Mouse (Mus musculus): ENCODE data around the gene 2310030G06Rik. TPM values are rescaled to one million over a fixed set of nuclear protein-coding genes. Genes with fewer than 3 reads are reported as not detected.

Gene 2310030G06Rik
- total RNA-seq, 1 experiment: 2.2 TPM

DNA sequence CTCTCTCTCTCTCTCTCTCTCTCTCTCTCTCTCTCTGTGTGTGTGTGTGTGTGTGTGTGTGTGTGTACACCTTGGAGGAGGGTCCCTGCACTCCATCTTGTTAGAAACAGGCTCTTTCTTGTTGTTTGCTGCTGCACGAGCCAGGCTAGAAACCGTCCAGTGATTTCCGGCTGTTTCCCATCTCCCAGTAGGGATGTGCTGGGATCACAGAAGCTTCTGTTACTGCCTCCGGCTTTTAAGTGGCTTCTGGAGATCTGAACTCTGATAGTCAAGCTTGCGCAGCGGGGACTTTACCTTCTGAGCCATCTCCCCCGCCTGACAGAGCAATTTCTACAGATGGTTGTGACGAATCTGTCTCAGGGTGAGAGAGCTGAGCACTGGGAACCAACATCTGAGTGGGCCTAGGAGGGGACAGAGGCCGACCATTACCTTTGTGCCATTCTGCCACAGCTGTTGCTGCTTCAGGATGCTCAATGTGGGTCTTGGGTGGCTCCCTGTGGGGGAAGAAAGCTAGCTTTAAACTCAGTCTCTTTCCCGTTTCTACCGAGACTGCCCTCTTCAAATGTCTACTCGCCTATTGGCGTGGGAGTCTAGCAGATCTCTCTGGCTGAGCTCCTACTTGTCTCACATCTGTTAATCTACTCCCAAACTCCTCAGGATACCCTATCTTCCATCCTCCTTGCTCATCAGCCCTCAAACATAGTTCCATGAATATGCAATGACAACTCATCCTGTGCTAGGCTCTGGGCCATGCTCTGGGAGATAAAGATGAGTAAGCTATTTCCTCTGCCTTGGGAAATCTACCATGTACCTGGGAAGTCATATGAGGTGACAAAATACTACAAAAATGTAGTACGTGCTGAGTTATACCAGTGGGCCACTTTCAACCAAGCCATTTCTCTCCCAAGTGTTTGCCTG lies 5.2 kb downstream of the 2310030G06Rik start:
- TF ChIP-seq CHD2 (IDR thresholded peaks at IDR 0.05; ENCODE audit: low read depth, low read length): no peak
- no peak for TF ChIP-seq MAFK (IDR thresholded peaks at IDR 0.05; ENCODE audit: insufficient read depth, low read depth, low read length)
- TF ChIP-seq ZC3H11A (IDR thresholded peaks at IDR 0.05; ENCODE audit: borderline replicate concordance, low read depth, low read length): no peak
- no peak for TF ChIP-seq ZNF384 (IDR thresholded peaks at IDR 0.05; ENCODE audit: low read depth, low read length)
- no peak for TF ChIP-seq HCFC1 (IDR thresholded peaks at IDR 0.05; ENCODE audit: borderline replicate concordance, insufficient read depth, low read length)
- H3K27ac ChIP-seq (ENCODE audit: insufficient read depth, low read depth, low read length, poor library complexity, severe bottlenecking): no peak overlapping the region
- in situ Hi-C loops (cut with MboI; ENCODE audit: low sequenced_read_pairs in 2 of 2, unreplicated experiment in 2 of 2): no loop called here

GRCm38 (mm10) chr9:50738914-50739870 lies 7.1 kb downstream of the 2310030G06Rik start, which contains the start of gene Dixdc1:
Dixdc1 (minus strand) TSS chr9:50739517.
- no peaks in the 10 kb centered on the region for H3K9me3 ChIP-seq (ENCODE audit: control insufficient read depth, insufficient read depth, low read depth, low read length)
- H3K4me3 ChIP-seq (ENCODE audit: insufficient read depth in 1 of 2, low read depth in 1 of 2, low read length in 2 of 2, poor library complexity in 1 of 2, severe bottlenecking in 1 of 2): peak within 1 kb of the TSS; percentile 33 to 47
- TF ChIP-seq ZC3H11A (IDR thresholded peaks at IDR 0.05; ENCODE audit: borderline replicate concordance, low read depth, low read length) (no peak), MAFK (IDR thresholded peaks at IDR 0.05; ENCODE audit: insufficient read depth, low read depth, low read length) (no peak), CHD2 (IDR thresholded peaks at IDR 0.05; ENCODE audit: low read depth, low read length) (no peak), ZNF384 (IDR thresholded peaks at IDR 0.05; ENCODE audit: low read depth, low read length) (no peak), HCFC1 (IDR thresholded peaks at IDR 0.05; ENCODE audit: borderline replicate concordance, insufficient read depth, low read length) (no peak)
- H3K36me3 ChIP-seq (ENCODE audit: control insufficient read depth, insufficient read depth, low read length, poor library complexity, severe bottlenecking): peaks cover 2% of the 10 kb centered on the region; the same call in 1 of the 2 replicates
- no peak within 1 kb of the TSS for H3K27ac ChIP-seq (ENCODE audit: insufficient read depth, low read depth, low read length, poor library complexity, severe bottlenecking)
- no peak within 1 kb of the TSS for H3K9ac ChIP-seq (ENCODE audit: insufficient read depth, low read depth, low read length, poor library complexity, severe bottlenecking)
- H3K4me1 ChIP-seq (ENCODE audit: control insufficient read depth in 2 of 2, insufficient read depth in 2 of 2, low read length in 2 of 2, poor library complexity in 1 of 2): peaks cover 1 to 13% of the 10 kb centered on the region in 2 experiments; a peak in 2 of 4 replicates
- in situ Hi-C loops (cut with MboI; ENCODE audit: low sequenced_read_pairs in 2 of 2, unreplicated experiment in 2 of 2): no loop called here
- peak; percentile 97 for DNase-seq (ENCODE audit: low read depth, low spot score)

More for the DNA sequence above, 5.2 kb downstream of the 2310030G06Rik start:
- no peak for DNase-seq (ENCODE audit: low read depth, low spot score)
- no peaks in the 10 kb centered on the region for H3K9me3 ChIP-seq (ENCODE audit: control insufficient read depth, insufficient read depth, low read depth, low read length)
- no peak overlapping the region for H3K9ac ChIP-seq (ENCODE audit: insufficient read depth, low read depth, low read length, poor library complexity, severe bottlenecking)
- peaks cover 1 to 13% of the 10 kb centered on the region in 2 experiments; a peak in 2 of 4 replicates for H3K4me1 ChIP-seq (ENCODE audit: control insufficient read depth in 2 of 2, insufficient read depth in 2 of 2, low read length in 2 of 2, poor library complexity in 1 of 2)
- H3K4me3 ChIP-seq (ENCODE audit: insufficient read depth in 1 of 2, low read depth in 1 of 2, low read length in 2 of 2, poor library complexity in 1 of 2, severe bottlenecking in 1 of 2): no peak overlapping the region
- H3K36me3 ChIP-seq (ENCODE audit: control insufficient read depth, insufficient read depth, low read length, poor library complexity, severe bottlenecking): peaks cover 2% of the 10 kb centered on the region; the same call in 1 of the 2 replicates

GRCm38 (mm10) chr9:50734989-50735388 lies 11.3 kb downstream of the 2310030G06Rik start:
- Histone ChIP-seq H3K4me1 (ENCODE audit: control insufficient read depth in 2 of 2, insufficient read depth in 2 of 2, low read length in 2 of 2, poor library complexity in 1 of 2) (peaks cover 0 to 9% of the 10 kb centered on the region in 2 experiments; a peak in 2 of 4 replicates), H3K27ac (ENCODE audit: insufficient read depth, low read depth, low read length, poor library complexity, severe bottlenecking) (no peak overlapping the region), H3K4me3 (ENCODE audit: insufficient read depth in 1 of 2, low read depth in 1 of 2, low read length in 2 of 2, poor library complexity in 1 of 2, severe bottlenecking in 1 of 2) (no peak overlapping the region), H3K9ac (ENCODE audit: insufficient read depth, low read depth, low read length, poor library complexity, severe bottlenecking) (no peak overlapping the region), H3K36me3 (ENCODE audit: control insufficient read depth, insufficient read depth, low read length, poor library complexity, severe bottlenecking) (no peaks in the 10 kb centered on the region), H3K9me3 (ENCODE audit: control insufficient read depth, insufficient read depth, low read depth, low read length) (no peaks in the 10 kb centered on the region)
- in situ Hi-C loops (cut with MboI; ENCODE audit: low sequenced_read_pairs in 2 of 2, unreplicated experiment in 2 of 2): no loop called here
- TF ChIP-seq ZNF384 (IDR thresholded peaks at IDR 0.05; ENCODE audit: low read depth, low read length) (peak; percentile 75), MAFK (IDR thresholded peaks at IDR 0.05; ENCODE audit: insufficient read depth, low read depth, low read length) (no peak)
- DNase-seq (ENCODE audit: low read depth, low spot score): no peak

DNA sequence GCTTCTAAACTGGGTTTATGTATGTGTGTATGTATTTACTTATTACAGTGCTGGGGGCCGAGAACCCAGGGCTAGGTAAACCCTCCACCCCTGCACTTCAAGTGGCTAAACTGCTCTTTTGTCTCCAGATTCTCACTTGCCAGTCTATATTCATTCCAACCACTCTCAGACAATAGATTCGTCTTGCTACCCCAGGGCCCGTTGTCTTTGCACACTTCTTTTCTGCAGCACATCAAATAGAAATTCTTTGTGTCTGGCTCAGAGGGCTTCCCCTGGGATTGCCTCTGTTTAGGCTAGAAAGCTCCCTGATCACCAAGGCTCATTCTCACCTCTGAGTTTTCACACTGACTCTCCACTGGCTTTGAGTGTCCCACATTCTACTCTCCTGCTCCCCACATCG lies 13.8 kb downstream of the 2310030G06Rik start:
- Histone ChIP-seq H3K36me3 (ENCODE audit: control insufficient read depth, insufficient read depth, low read length, poor library complexity, severe bottlenecking) (no peaks in the 10 kb centered on the region), H3K9me3 (ENCODE audit: control insufficient read depth, insufficient read depth, low read depth, low read length) (no peaks in the 10 kb centered on the region), H3K4me3 (ENCODE audit: insufficient read depth in 1 of 2, low read depth in 1 of 2, low read length in 2 of 2, poor library complexity in 1 of 2, severe bottlenecking in 1 of 2) (no peak overlapping the region), H3K4me1 (ENCODE audit: control insufficient read depth in 2 of 2, insufficient read depth in 2 of 2, low read length in 2 of 2, poor library complexity in 1 of 2) (peaks cover 0 to 6% of the 10 kb centered on the region in 2 experiments; a peak in 2 of 4 replicates), H3K9ac (ENCODE audit: insufficient read depth, low read depth, low read length, poor library complexity, severe bottlenecking) (no peak overlapping the region), H3K27ac (ENCODE audit: insufficient read depth, low read depth, low read length, poor library complexity, severe bottlenecking) (no peak overlapping the region; the same call in 1 of the 2 replicates)
- DNase-seq (ENCODE audit: low read depth, low spot score): no peak
- in situ Hi-C loops (cut with MboI; ENCODE audit: low sequenced_read_pairs in 2 of 2, unreplicated experiment in 2 of 2): no loop called here
- TF ChIP-seq ZNF384 (IDR thresholded peaks at IDR 0.05; ENCODE audit: low read depth, low read length) (no peak), HCFC1 (IDR thresholded peaks at IDR 0.05; ENCODE audit: borderline replicate concordance, insufficient read depth, low read length) (no peak), CHD2 (IDR thresholded peaks at IDR 0.05; ENCODE audit: low read depth, low read length) (no peak)

All from ES-E14 (cell line).